Mouse (Mus musculus) limb, embryonic 11.5 days (tissue): ENCODE measurements around the gene BC004004. TPM values are rescaled to one million over a fixed set of nuclear protein-coding genes. Genes with fewer than 3 reads are reported as not detected.

Experiments used
- ATAC-seq: fragments of 200-750 bp; cut with Nextera tagmentation; 2 replicates; pipeline ENCODE4 v1.8.0; 2017; ENCODE audit warnings: low read depth; ENCODE audit not compliant: insufficient number of reproducible peaks, low FRiP score, low TSS enrichment
- DNase-seq: peaks from one replicate; pipeline ENCODE4 v3.0.0-alpha.2; 2015; ENCODE audit warnings: low spot score
- H3K27ac ChIP-seq: fragments of 300-500 bp; sonication (generic); replicated peaks from 2 replicates; pipeline ENCODE4 v1.5.1; 2014; ENCODE audit warnings: low read depth, mild to moderate bottlenecking, low read length
- H3K27me3 ChIP-seq: fragments of 300-500 bp; sonication (generic); 2 replicates; pipeline ENCODE4 v1.6.1; 2014; ENCODE audit warnings: mild to moderate bottlenecking, low read length, mixed read lengths; ENCODE audit not compliant: control insufficient read depth, insufficient read depth
- H3K36me3 ChIP-seq: fragments of 300-500 bp; sonication (generic); 2 replicates; pipeline ENCODE4 v1.6.1; 2014; ENCODE audit warnings: mild to moderate bottlenecking, low read length, moderate library complexity, mixed read lengths; ENCODE audit not compliant: control insufficient read depth, insufficient read depth
- H3K4me1 ChIP-seq: fragments of 300-500 bp; sonication (generic); 2 replicates; pipeline ENCODE4 v1.6.1; 2014; ENCODE audit warnings: low read length, mixed read lengths; ENCODE audit not compliant: control insufficient read depth, insufficient read depth
- H3K4me2 ChIP-seq: fragments of 300-500 bp; sonication (generic); 2 replicates; pipeline ENCODE4 v1.6.1; 2014; ENCODE audit warnings: low read depth, mild to moderate bottlenecking, moderate library complexity; ENCODE audit not compliant: severe bottlenecking
- H3K4me3 ChIP-seq: fragments of 300-500 bp; sonication (generic); 2 replicates; pipeline ENCODE4 v1.5.1; 2014; ENCODE audit warnings: low read depth, low read length
- H3K9ac ChIP-seq: fragments of 300-500 bp; sonication (generic); 2 replicates; pipeline ENCODE4 v1.6.1; 2014; ENCODE audit warnings: mild to moderate bottlenecking, low read length
- H3K9me3 ChIP-seq: fragments of 300-500 bp; sonication (generic); 2 replicates; pipeline ENCODE4 v1.6.1; 2016; ENCODE audit warnings: low read length; ENCODE audit not compliant: control insufficient read depth
- WGBS: fragments of 180-500 bp; shearing (Covaris S2); extraction: QIAGEN DNeasy Blood & Tissue Kit; methylation state at CpG from one replicate; pipeline ENCODE4 v1.1.7; 2014; 5-methylcytosine and 5-hydroxymethylcytosine counted together
- polyA plus RNA-seq: library from polyadenylated mRNA; unstranded; fragments of >200 nt; fragmentation: Nextera tagmentation; extraction: Ambion mirVana; gene quantifications from 2 replicates; pipeline ENCODE4 v1.2.1, GENCODE M21; 2014

Gene BC004004
- polyA plus RNA-seq, 1 experiment from 2014 or later, result 50.0 TPM

DNA sequence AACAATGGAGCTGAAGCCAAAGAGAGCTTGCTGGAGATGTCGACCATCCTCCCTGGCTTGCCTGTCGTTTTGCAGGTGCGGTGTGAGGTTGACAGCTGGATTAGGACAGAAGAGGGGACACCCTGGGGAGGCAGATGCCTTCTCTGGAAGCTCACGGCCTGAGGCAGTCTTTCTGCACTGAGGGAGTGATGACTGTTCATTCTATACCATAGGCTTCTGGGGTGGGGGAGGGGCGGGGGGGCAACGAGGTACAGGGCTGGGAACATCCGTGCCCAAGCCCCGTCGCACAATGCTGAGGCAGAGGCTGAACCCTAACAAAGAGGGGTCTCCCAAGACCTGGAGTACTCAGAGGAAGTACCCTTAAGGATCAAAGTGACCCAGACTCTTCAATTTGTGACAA lies 88.3 kb downstream of the BC004004 start:
- ATAC-seq, result peak; percentile 32; the same call in 1 of the 2 replicates
- no peaks in the 10 kb centered on the region for H3K27me3 ChIP-seq

DNA sequence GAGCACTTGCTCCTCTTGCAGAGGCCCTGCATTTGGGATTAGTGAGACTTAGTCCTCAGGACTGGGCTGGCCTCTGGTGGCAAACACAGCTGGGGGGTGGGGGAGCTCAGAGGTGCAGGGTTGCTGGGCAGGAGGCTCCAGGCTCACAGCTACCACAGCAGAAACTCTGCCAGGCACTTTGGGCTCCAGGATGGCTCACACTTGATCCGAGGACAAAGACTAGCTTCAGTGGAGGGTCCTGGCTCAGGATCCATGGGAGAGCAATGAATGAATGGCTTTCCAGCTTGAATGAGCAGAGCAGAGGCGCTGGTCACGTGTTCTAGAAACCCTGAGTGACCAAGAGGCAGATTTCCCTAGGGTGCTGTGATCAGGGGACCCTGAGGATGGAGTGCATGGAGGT lies 90.3 kb downstream of the BC004004 start:
- H3K9me3 ChIP-seq, result no peaks in the 10 kb centered on the region
- H3K4me2 ChIP-seq, result no peak overlapping the region
- H3K27me3 ChIP-seq, result no peaks in the 10 kb centered on the region
- no peak overlapping the region for H3K9ac ChIP-seq
- no peak for ATAC-seq
- peaks cover 17% of the 10 kb centered on the region for H3K4me1 ChIP-seq
- DNase-seq, result no peak
- H3K36me3 ChIP-seq, result no peaks in the 10 kb centered on the region
- no peak overlapping the region for H3K27ac ChIP-seq
- H3K4me3 ChIP-seq, result no peak overlapping the region
- WGBS, result 70% methylated on average over 3 of the region's 3 CpGs

More for the DNA sequence above, 88.3 kb downstream of the BC004004 start:
- Histone ChIP-seq H3K4me1 (peaks cover 17% of the 10 kb centered on the region), H3K4me3 (peak overlapping the region; percentile 22), H3K4me2 (peak overlapping the region; percentile 52), H3K9ac (0 out of 2 replicates have a peak overlapping the region, but pooled peaks have one; percentile 22), H3K9me3 (no peaks in the 10 kb centered on the region), H3K27ac (0 out of 2 replicates have a peak overlapping the region, but pooled peaks have one; percentile 36), H3K36me3 (no peaks in the 10 kb centered on the region)
- no peak for DNase-seq
- 24% methylated on average over 9 of the region's 9 CpGs for WGBS

- H3K9ac ChIP-seq, result no peak within 1 kb of the TSS
- no peaks in the 10 kb centered on the region for H3K9me3 ChIP-seq
- H3K27me3 ChIP-seq, result no peaks in the 10 kb centered on the region
- H3K27ac ChIP-seq, result no peak within 1 kb of the TSS
- H3K36me3 ChIP-seq, result no peaks in the 10 kb centered on the region; the same call in 1 of the 2 replicates
- 22% methylated on average over 5 of the region's 5 CpGs for WGBS
- peaks cover 10% of the 10 kb centered on the region for H3K4me1 ChIP-seq
- H3K4me3 ChIP-seq, result no peak within 1 kb of the TSS
- DNase-seq (no peak), ATAC-seq (no peak)
- H3K4me2 ChIP-seq, result no peak within 1 kb of the TSS
Measured at GRCm38 (mm10) chr17:29360761-29361221, 92.2 kb downstream of the BC004004 start, which contains the start of gene Fgd2. TSS of gene Fgd2 (plus strand) at chr17:29360914.

DNA sequence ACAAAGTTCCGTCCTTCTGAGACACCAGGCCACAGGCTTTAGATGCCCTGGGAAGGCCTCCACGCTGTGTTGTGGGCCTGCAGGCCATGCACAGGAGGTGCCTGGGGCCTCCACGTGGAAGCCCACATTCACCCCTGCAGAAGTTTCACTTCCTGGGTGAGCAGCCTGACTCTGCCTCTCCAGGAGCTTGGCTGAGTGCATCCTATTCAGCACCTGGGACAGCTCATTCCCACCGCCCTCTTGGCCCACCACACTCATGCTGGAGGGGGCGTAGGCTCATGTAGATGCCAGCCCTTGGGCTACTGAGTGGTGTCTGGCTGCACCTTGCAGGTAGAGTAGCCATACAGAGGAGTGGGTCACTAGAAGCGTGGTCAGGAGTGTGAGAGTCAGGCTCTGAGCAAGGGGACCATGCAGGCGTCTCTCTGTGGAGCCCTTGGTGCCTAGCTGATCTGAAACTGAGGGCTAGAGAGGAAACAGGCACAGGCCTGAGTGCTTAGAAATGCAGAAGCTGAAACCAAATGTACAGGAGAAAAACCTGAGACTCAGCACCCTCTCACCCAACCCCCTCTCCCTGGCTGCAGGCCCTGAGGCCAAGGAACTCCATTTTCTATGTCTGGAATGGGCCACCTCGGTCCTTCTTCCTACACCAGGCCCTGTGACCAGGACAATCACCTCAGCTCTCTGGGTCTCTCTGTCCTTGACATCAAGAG lies 93.5 kb downstream of the BC004004 start:
- H3K4me2 ChIP-seq, result no peak overlapping the region
- no peak overlapping the region for H3K9ac ChIP-seq
- no peak overlapping the region for H3K27ac ChIP-seq
- H3K27me3 ChIP-seq, result no peaks in the 10 kb centered on the region
- no peaks in the 10 kb centered on the region for H3K4me1 ChIP-seq
- DNase-seq, result peak; percentile 68
- H3K4me3 ChIP-seq, result no peak overlapping the region
- WGBS, result 53% methylated on average over 8 of the region's 8 CpGs
- no peaks in the 10 kb centered on the region; the same call in 1 of the 2 replicates for H3K36me3 ChIP-seq
- no peaks in the 10 kb centered on the region for H3K9me3 ChIP-seq
- ATAC-seq, result no peak

DNA sequence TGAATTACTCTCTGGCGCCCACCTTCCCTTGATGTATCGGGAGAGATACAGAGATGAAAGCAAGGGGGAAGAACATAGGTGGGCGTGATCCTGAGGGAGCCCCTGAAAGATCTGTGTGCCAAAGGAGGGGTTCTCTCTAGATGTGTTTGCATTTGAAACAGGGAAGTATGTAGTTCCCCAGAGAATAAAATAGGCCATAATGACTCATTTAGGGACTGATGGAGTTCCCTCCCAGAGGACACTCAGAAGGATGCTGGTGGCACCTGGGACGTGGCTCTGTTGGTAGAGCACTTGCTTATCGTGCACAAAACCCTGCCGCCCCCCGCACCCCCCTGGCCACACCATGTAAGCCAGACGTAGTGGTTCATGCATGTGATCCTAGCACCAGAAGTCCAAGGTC lies 94.5 kb downstream of the BC004004 start:
- no peak overlapping the region for H3K4me2 ChIP-seq
- H3K27ac ChIP-seq, result no peak overlapping the region
- H3K36me3 ChIP-seq, result no peaks in the 10 kb centered on the region; the same call in 1 of the 2 replicates
- H3K27me3 ChIP-seq, result no peaks in the 10 kb centered on the region
- 74% methylated on average over 8 of the region's 8 CpGs for WGBS
- no peak overlapping the region for H3K9ac ChIP-seq
- no peak overlapping the region for H3K4me3 ChIP-seq
- H3K9me3 ChIP-seq, result no peaks in the 10 kb centered on the region
- DNase-seq, result no peak
- no peaks in the 10 kb centered on the region for H3K4me1 ChIP-seq
- ATAC-seq, result no peak

Other genes starting within 250 kb of the BC004004 start
- gene Srsf3, start 236.2 kb upstream of the BC004004 start, polyA plus RNA-seq, result 872 and 879 TPM in 2 replicates
- 40.7 and 41.5 TPM in 2 replicates for gene Cdkn1a, start 177.8 kb upstream of the BC004004 start, polyA plus RNA-seq
- 0.16 TPM in 1 of 2 replicates, not detected in the other for gene Rab44, start 154.6 kb upstream of the BC004004 start, polyA plus RNA-seq
- gene Cpne5, start 30.6 kb upstream of the BC004004 start, polyA plus RNA-seq, result 3.0 and 4.1 TPM in 2 replicates
- gene Ppil1, start 4.6 kb upstream of the BC004004 start, polyA plus RNA-seq, result 201 and 206 TPM in 2 replicates
- 0.19 and 0.21 TPM in 2 replicates for gene Pi16, start 48.9 kb downstream of the BC004004 start, polyA plus RNA-seq
- 318 and 321 TPM in 2 replicates for gene Mtch1, start 79.1 kb downstream of the BC004004 start, polyA plus RNA-seq
- gene Fgd2, start 92.1 kb downstream of the BC004004 start, polyA plus RNA-seq, result 3.2 and 4.2 TPM in 2 replicates
- gene Pim1, start 222.0 kb downstream of the BC004004 start, polyA plus RNA-seq, result 19.1 and 21.5 TPM in 2 replicates